30 mouse cellular contexts compared by ENCODE assay signal in the genomic region with DNA sequence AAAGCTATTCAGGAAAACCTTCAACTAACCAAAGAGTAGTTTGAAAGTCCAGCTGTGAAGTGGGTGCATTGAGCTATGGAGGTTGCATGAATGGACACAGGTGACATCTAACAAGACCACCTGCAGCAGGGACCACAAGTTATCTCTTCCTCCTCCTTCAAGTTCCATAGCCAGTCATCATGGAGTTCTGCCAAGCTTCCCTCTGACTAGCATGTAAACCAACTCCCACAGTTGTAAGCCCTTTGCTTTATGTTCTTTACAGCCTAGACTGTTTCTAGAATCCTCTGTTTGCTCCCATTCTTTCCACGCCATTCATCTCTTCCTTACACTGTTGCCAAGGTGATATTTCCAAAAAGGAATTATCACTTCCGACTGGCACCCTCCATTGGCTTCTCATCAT.
DNase-seq lines count a peak whose midpoint lies in the region; ATAC-seq and TF ChIP-seq lines count a peak whose summit lies in the region.
"Had no signal": no experiment of that assay in that cellular context is flagged by ENCODE, and none has a peak within 500 bp of the region (broad histone marks: within the 10 kb centered on the region; RNA-seq: fewer than 3 reads in every experiment).

No protein-coding gene starts in this region.

- WGBS in forebrain, embryonic 16.5 days = 59% methylated on average over 2 of the region's 2 CpGs
- WGBS in forebrain, embryonic 13.5 days = 61% methylated on average over 2 of the region's 2 CpGs
- 71% methylated on average over 2 of the region's 2 CpGs for WGBS in neural tube, embryonic 13.5 days

- peaks cover 52% of the 10 kb centered on the region for H3K4me1 ChIP-seq in forebrain, embryonic 16.5 days (replicated peaks; ENCODE audit: control insufficient read depth, insufficient read depth, low read length)
- peaks cover 79% of the 10 kb centered on the region for H3K4me1 ChIP-seq in forebrain, embryonic 13.5 days
- peaks cover 63% of the 10 kb centered on the region for H3K4me1 ChIP-seq in neural tube, embryonic 13.5 days (replicated peaks)

- TF ChIP-seq CTCF in layer of hippocampus, adult 2 months (conservative IDR thresholded peaks at IDR 0.05) = no peak

- H3K4me3 ChIP-seq in forebrain, embryonic 16.5 days (replicated peaks; ENCODE audit: low read length) = no peak overlapping the region
- H3K4me3 ChIP-seq in forebrain, embryonic 13.5 days = no peak overlapping the region
- H3K4me3 ChIP-seq in layer of hippocampus, adult 2 months = no peak overlapping the region
- no peak overlapping the region for H3K4me3 ChIP-seq in neural tube, embryonic 13.5 days
- H3K4me3 ChIP-seq: embryonic facial prominence, embryonic 10.5 days; embryonic facial prominence, embryonic 13.5 days; erythroblast, embryonic 14.5 days; forebrain, embryonic 12.5 days; heart, adult 2 months; heart, embryonic 10.5 days; heart, embryonic 13.5 days had no signal

- DNase-seq in layer of hippocampus, adult 2 months (ENCODE audit: low spot score in 2 of 2) = no peak
- no peak for DNase-seq in layer of hippocampus, postnatal 14 days (ENCODE audit: low spot score in 2 of 2)
- no peak for DNase-seq in neural tube, embryonic 10.5 days (ENCODE audit: extremely low spot score, low spot score)
- DNase-seq in brain, adult 2 months (ENCODE audit: low read depth, low spot score) = peak; percentile 61
- no peak for DNase-seq in spleen, postnatal 14 days (ENCODE audit: low spot score in 2 of 2)
- DNase-seq: adrenal gland, postnatal 10 days; adrenal gland, postnatal 36 days; cerebellum, adult 11 months; cerebellum, adult 9-10 months; embryo, embryonic 11 days; forebrain, postnatal 0 days; gastrocnemius, postnatal 10 days; heart, adult 2 months; heart, postnatal 14 days; heart, postnatal 4 days had no signal

- H3K36me3 ChIP-seq in forebrain, embryonic 16.5 days (ENCODE audit: control insufficient read depth, insufficient read depth) = no peaks in the 10 kb centered on the region
- H3K36me3 ChIP-seq in forebrain, embryonic 13.5 days (ENCODE audit: poor library complexity, severe bottlenecking) = no peaks in the 10 kb centered on the region
- H3K36me3 ChIP-seq in neural tube, embryonic 13.5 days = no peaks in the 10 kb centered on the region
- H3K36me3 ChIP-seq: embryonic facial prominence, embryonic 10.5 days; embryonic facial prominence, embryonic 13.5 days; heart, embryonic 10.5 days had no signal

- H3K4me2 ChIP-seq in forebrain, embryonic 16.5 days (ENCODE audit: low read length) = no peak overlapping the region
- no peak overlapping the region for H3K4me2 ChIP-seq in forebrain, embryonic 13.5 days
- H3K4me2 ChIP-seq in neural tube, embryonic 13.5 days = no peak overlapping the region
- H3K4me2 ChIP-seq: embryonic facial prominence, embryonic 13.5 days; forebrain, embryonic 12.5 days; heart, embryonic 13.5 days; hindbrain, embryonic 14.5 days had no signal

- ATAC-seq in forebrain, embryonic 16.5 days = no peak
- ATAC-seq in forebrain, embryonic 13.5 days = no peak
- ATAC-seq in neural tube, embryonic 13.5 days (ENCODE audit: low read depth) = no peak
- ATAC-seq: CD4-positive, CD25-positive, alpha-beta regulatory T cell, adult 4 months; forebrain, postnatal 0 days; hindbrain, postnatal 0 days; inflammation-experienced regulatory T-cells, adult 6 months; intestine, embryonic 16.5 days; Patski had no signal

- no peaks in the 10 kb centered on the region for H3K9me3 ChIP-seq in forebrain, embryonic 16.5 days (ENCODE audit: control insufficient read depth, low read length)
- H3K9me3 ChIP-seq in forebrain, embryonic 13.5 days (replicated peaks) = no peaks in the 10 kb centered on the region
- H3K9me3 ChIP-seq in neural tube, embryonic 13.5 days = no peaks in the 10 kb centered on the region
- H3K9me3 ChIP-seq: embryonic facial prominence, embryonic 10.5 days; embryonic facial prominence, embryonic 13.5 days; forebrain, embryonic 12.5 days; heart, embryonic 10.5 days; heart, embryonic 13.5 days had no signal

- peak overlapping the region; percentile 23; the same call in 1 of the 2 replicates for H3K27ac ChIP-seq in forebrain, embryonic 16.5 days (ENCODE audit: low read length)
- no peak overlapping the region for H3K27ac ChIP-seq in forebrain, embryonic 13.5 days
- peak overlapping the region; percentile 58 for H3K27ac ChIP-seq in layer of hippocampus, adult 2 months
- H3K27ac ChIP-seq in neural tube, embryonic 13.5 days (replicated peaks) = 0 out of 2 replicates have a peak overlapping the region, but pooled peaks have one; percentile 14
- H3K27ac ChIP-seq: embryonic facial prominence, embryonic 10.5 days; embryonic facial prominence, embryonic 13.5 days; forebrain, embryonic 12.5 days; heart, adult 2 months; heart, embryonic 10.5 days; heart, embryonic 13.5 days; hindbrain, embryonic 14.5 days; hindbrain, postnatal 0 days had no signal

- no peak overlapping the region for H3K9ac ChIP-seq in forebrain, embryonic 16.5 days (replicated peaks; ENCODE audit: low read depth, low read length)
- no peak overlapping the region for H3K9ac ChIP-seq in forebrain, embryonic 13.5 days
- no peak overlapping the region for H3K9ac ChIP-seq in neural tube, embryonic 13.5 days
- H3K9ac ChIP-seq: embryonic facial prominence, embryonic 13.5 days; forebrain, embryonic 12.5 days; forebrain, postnatal 0 days; heart, embryonic 13.5 days; hindbrain, embryonic 14.5 days had no signal

- no peaks in the 10 kb centered on the region for H3K27me3 ChIP-seq in forebrain, embryonic 16.5 days (replicated peaks; ENCODE audit: control insufficient read depth, insufficient read depth, low read length)
- H3K27me3 ChIP-seq in forebrain, embryonic 13.5 days = no peaks in the 10 kb centered on the region
- no peaks in the 10 kb centered on the region for H3K27me3 ChIP-seq in neural tube, embryonic 13.5 days
- H3K27me3 ChIP-seq: embryonic facial prominence, embryonic 13.5 days; forebrain, embryonic 12.5 days; heart, embryonic 13.5 days; Patski had no signal
